Mouse (Mus musculus) gastrocnemius, postnatal 4 days (tissue): ENCODE results near the gene Id1. TPM values are rescaled to one million over a fixed set of nuclear protein-coding genes. Genes with fewer than 3 reads are reported as not detected.

Experiments
- DNase-seq, 2 experiments: peaks; one replicate each; pipeline ENCODE4 v3.0.0; 2021 to 2022; ENCODE audit warnings: low spot score in 2 of 2, mixed read lengths in 2 of 2
- microRNA-seq: library from miRNA; unstranded; fragments of <30 nt; microRNA quantifications from one replicate; pipeline ENCODE4 v1.2.0, GENCODE M21; 2021
- total RNA-seq, 2 experiments: library from RNA; stranded (reverse); gene quantifications; 2 replicates each; pipeline ENCODE4 v1.2.3; 2021

The Id1 gene
- total RNA-seq, 2 experiments from 2014 or later, result 27.7 to 29.4 TPM

DNA sequence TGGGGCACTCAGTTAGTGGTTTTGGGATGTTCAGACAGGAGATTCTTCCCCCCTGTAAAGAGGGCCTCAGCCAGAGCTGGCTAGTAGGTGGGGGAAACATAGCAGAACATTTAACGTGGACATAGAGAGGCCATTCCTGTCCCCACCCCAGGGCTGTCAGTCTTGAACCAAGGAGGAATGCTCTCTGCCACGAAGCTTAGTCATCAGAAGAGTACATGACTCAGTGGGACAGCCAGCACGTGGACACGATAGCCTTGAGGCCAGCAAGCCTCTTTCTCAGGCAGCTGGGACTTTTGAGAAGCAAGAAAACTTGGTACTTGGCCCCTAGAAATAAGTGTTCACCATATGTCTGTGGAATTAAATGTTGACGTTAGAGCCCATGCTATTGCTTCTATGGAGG, 46.6 kb downstream of the Id1 start:
- no peak for DNase-seq

DNA sequence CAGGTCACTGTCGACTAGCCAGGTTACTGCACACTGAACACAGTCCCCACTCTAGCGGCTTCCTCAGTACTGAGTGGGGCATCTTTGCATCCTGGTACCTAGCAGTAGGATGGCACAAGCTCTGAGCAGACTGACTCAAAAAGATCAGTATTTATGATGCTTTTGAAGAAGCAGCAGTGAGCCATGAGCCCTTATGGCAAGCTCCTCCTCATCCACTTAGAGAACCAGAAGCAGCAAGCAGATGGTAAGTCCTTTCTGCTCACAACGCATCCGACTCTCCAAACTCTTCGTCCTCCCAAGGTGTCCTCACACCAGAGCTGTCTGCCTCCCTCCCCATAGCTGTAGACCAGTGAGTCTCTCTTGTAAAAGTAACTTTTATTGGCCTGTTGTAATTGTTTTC, 47.2 kb downstream of the Id1 start:
- no peak for DNase-seq

DNA sequence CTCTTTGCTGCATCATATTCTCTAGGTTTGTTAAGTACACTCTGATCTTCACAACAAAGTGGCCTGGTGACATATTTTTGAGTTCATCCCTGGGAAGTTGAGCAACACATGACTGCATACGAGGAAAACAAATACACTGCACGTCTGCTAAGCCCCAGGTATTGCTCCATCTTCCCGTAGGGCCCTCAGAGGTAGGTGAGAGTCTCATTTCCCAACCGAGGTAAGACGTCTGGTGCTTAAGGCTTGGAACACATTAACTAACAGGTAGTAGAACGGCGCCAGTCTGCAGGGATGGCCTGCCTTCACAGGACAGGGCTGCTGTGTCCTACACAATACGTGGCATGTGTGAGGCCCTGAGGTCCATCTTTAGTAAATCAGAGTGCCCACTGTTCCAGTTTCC, 48.6 kb downstream of the Id1 start:
- no peak for DNase-seq

DNA sequence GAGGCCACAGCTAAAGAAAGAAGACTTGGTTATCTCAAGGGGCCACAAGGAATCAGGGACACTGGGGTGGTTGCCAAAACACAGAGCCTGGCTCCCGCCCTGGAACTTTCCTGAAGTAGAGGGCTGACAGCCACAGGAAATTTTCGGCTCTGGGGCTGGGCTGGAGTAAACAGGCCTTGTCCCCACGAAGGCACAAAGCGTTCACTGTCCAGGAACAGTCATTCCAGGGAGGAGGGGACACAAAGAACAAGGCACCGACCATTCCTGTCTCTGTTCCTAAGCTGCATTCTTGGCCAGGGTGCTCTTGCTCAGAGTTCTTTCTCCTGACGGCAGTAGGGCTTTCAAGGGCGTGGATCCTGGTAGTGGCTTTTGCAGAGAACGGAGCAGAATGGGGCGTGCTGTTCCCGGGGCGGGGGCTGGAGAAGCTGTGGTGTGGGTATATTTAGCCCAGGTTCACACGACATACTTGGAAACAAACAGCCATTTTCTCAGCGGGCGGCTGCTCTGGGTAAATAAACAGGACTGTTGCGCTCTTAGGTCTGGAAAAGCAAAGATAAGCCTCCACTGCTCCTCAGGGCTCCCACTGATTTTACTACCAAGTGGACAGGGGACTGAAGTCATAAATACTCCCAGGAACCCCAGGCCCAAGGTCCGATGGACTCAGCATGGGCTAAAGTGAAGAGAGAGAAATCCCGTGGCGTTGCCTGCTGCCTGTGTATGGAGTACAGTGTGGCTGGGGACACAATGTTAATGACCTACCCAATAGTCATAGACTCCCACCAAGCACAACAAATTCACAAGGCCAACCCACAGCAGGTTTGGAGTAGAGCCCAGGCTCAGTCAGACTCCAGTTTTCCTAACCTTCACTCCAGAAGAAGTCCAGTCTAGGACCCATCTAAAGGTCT, 49.6 kb downstream of the Id1 start:
- peak in 1 of 2 experiments; percentile 57 for DNase-seq

Small RNAs within 50 kb of the gene (microRNA-seq; reads per million reads assigned to microRNA genes)
- gene Gm23802, result not detected

Other genes with a start within 250 kb of the Id1 start
- gene Defb22, start 246.1 kb upstream of the Id1 start, total RNA-seq, result not detected
- gene Defb26, start 224.6 kb upstream of the Id1 start, total RNA-seq, result not detected
- gene Defb28, start 218.0 kb upstream of the Id1 start, total RNA-seq, result not detected
- gene Defb29, start 196.2 kb upstream of the Id1 start, total RNA-seq, result not detected
- gene Gm17416, start 166.9 kb upstream of the Id1 start, total RNA-seq, result not detected
- gene Defb21, start 163.5 kb upstream of the Id1 start, total RNA-seq, result not detected
- not detected for gene Defb19, start 155.9 kb upstream of the Id1 start, total RNA-seq
- gene Defb45, start 136.9 kb upstream of the Id1 start, total RNA-seq, result not detected
- not detected for gene Defb36, start 131.9 kb upstream of the Id1 start, total RNA-seq
- 1 to 10 TPM; 2.2 to 5.5 TPM for gene Defb25, start 113.2 kb upstream of the Id1 start, total RNA-seq
- gene Rem1, start 109.3 kb upstream of the Id1 start, total RNA-seq, result 10 to 100 TPM; 15.1 to 16.2 TPM
- 10 to 100 TPM; 84.8 to 88.2 TPM for gene H13, start 66.8 kb upstream of the Id1 start, total RNA-seq
- gene Mcts2, start 49.2 kb upstream of the Id1 start, total RNA-seq, result 10 to 100 TPM; 16.4 to 20.2 TPM
- 1 to 10 TPM; 4.9 to 5.6 TPM for gene Cox4i2, start 17.9 kb downstream of the Id1 start, total RNA-seq
- 10 to 100 TPM; 24.5 to 29.2 TPM for gene Bcl2l1, start 95.5 kb downstream of the Id1 start, total RNA-seq
- 10 to 100 TPM; 22.2 to 24.0 TPM for gene Tpx2, start 111.7 kb downstream of the Id1 start, total RNA-seq
- 100 to 1,000 TPM in 1 of 2 experiments, 10 to 100 TPM in 1; 95.7 to 138 TPM for gene Mylk2, start 175.1 kb downstream of the Id1 start, total RNA-seq
- 1 to 10 TPM; 5.4 to 7.3 TPM for gene Foxs1, start 197.0 kb downstream of the Id1 start, total RNA-seq
- gene Dusp15, start 215.4 kb downstream of the Id1 start, total RNA-seq, result 1 to 10 TPM; 3.6 to 3.8 TPM
- not detected for gene Ttll9, start 226.2 kb downstream of the Id1 start, total RNA-seq